Comparison of ENCODE assay signal across 12 mouse cellular contexts in genomic region chr2:178241374-178241773, GRCm38 (mm10).
DNase-seq lines count a peak whose midpoint lies in the region; ATAC-seq and TF ChIP-seq lines count a peak whose summit lies in the region.
"Had no signal": no experiment of that assay in that cellular context is flagged by ENCODE, and none has a peak within 500 bp of the region (broad histone marks: within the 10 kb centered on the region; RNA-seq: fewer than 3 reads in every experiment).

No protein-coding gene starts in this region.

- no peak overlapping the region for H3K4me3 ChIP-seq in intestine, embryonic 14.5 days (ENCODE audit: low read depth, low read length)
- H3K4me3 ChIP-seq in intestine, postnatal 0 days (ENCODE audit: low read depth, low read length), result no peak overlapping the region
- no peak overlapping the region for H3K4me3 ChIP-seq in limb, embryonic 11.5 days (ENCODE audit: low read depth, low read length)
- H3K4me3 ChIP-seq in neural tube, embryonic 11.5 days (ENCODE audit: low read depth, low read length), result no peak overlapping the region
- H3K4me3 ChIP-seq: stomach, embryonic 15.5 days had no signal

- no peaks in the 10 kb centered on the region for H3K9me3 ChIP-seq in intestine, embryonic 14.5 days (ENCODE audit: control insufficient read depth, low read length)
- no peaks in the 10 kb centered on the region for H3K9me3 ChIP-seq in intestine, postnatal 0 days (ENCODE audit: control insufficient read depth)
- H3K9me3 ChIP-seq in limb, embryonic 11.5 days (ENCODE audit: control insufficient read depth, low read length), result no peaks in the 10 kb centered on the region
- no peaks in the 10 kb centered on the region for H3K9me3 ChIP-seq in neural tube, embryonic 11.5 days (ENCODE audit: control insufficient read depth, low read length)
- H3K9me3 ChIP-seq: stomach, embryonic 15.5 days had no signal

- TF ChIP-seq CTCF in intestine, postnatal 0 days (IDR thresholded peaks at IDR 0.05; ENCODE audit: low read depth), result no peak

- H3K27me3 ChIP-seq in intestine, embryonic 14.5 days (replicated peaks; ENCODE audit: control insufficient read depth, insufficient read depth, low read length), result no peaks in the 10 kb centered on the region
- no peaks in the 10 kb centered on the region for H3K27me3 ChIP-seq in intestine, postnatal 0 days (replicated peaks; ENCODE audit: control insufficient read depth, insufficient read depth, low read length)
- H3K27me3 ChIP-seq in limb, embryonic 11.5 days (ENCODE audit: control insufficient read depth, insufficient read depth, low read length), result no peaks in the 10 kb centered on the region
- H3K27me3 ChIP-seq in neural tube, embryonic 11.5 days (ENCODE audit: control insufficient read depth, insufficient read depth, low read length), result no peaks in the 10 kb centered on the region
- H3K27me3 ChIP-seq: stomach, embryonic 15.5 days had no signal

- H3K27ac ChIP-seq in intestine, embryonic 14.5 days (ENCODE audit: low read depth), result no peak overlapping the region
- no peak overlapping the region for H3K27ac ChIP-seq in intestine, postnatal 0 days (ENCODE audit: low read depth, low read length)
- no peak overlapping the region for H3K27ac ChIP-seq in limb, embryonic 11.5 days (replicated peaks; ENCODE audit: low read depth, low read length)
- no peak overlapping the region for H3K27ac ChIP-seq in neural tube, embryonic 11.5 days (ENCODE audit: low read depth, low read length)
- H3K27ac ChIP-seq: stomach, embryonic 15.5 days had no signal

- peak; percentile 50; the same call in 1 of the 2 replicates for ATAC-seq in intestine, embryonic 14.5 days (replicated peaks; ENCODE audit: low FRiP score, low TSS enrichment, low read depth)
- no peak for ATAC-seq in intestine, postnatal 0 days
- ATAC-seq in limb, embryonic 11.5 days (ENCODE audit: insufficient number of reproducible peaks, low FRiP score, low TSS enrichment, low read depth), result peak; percentile 79
- ATAC-seq in neural tube, embryonic 11.5 days (ENCODE audit: insufficient read depth, low FRiP score, low TSS enrichment), result peak; percentile 43; the same call in 1 of the 2 replicates
- ATAC-seq: inflammation-experienced regulatory T-cells, adult 6 months had no signal

- H3K36me3 ChIP-seq in intestine, embryonic 14.5 days (ENCODE audit: control insufficient read depth, insufficient read depth, low read length), result no peaks in the 10 kb centered on the region
- no peaks in the 10 kb centered on the region for H3K36me3 ChIP-seq in intestine, postnatal 0 days (ENCODE audit: control insufficient read depth, insufficient read depth)
- H3K36me3 ChIP-seq in limb, embryonic 11.5 days (ENCODE audit: control insufficient read depth, insufficient read depth, low read length), result no peaks in the 10 kb centered on the region
- no peaks in the 10 kb centered on the region for H3K36me3 ChIP-seq in neural tube, embryonic 11.5 days (ENCODE audit: control insufficient read depth, insufficient read depth, low read length)
- H3K36me3 ChIP-seq: stomach, embryonic 15.5 days had no signal

- H3K4me1 ChIP-seq in intestine, embryonic 14.5 days (replicated peaks; ENCODE audit: control insufficient read depth, insufficient read depth, low read length), result no peaks in the 10 kb centered on the region
- no peaks in the 10 kb centered on the region for H3K4me1 ChIP-seq in intestine, postnatal 0 days (replicated peaks; ENCODE audit: control insufficient read depth, insufficient read depth, low read length)
- H3K4me1 ChIP-seq in limb, embryonic 11.5 days (ENCODE audit: control insufficient read depth, insufficient read depth, low read length), result 0 out of 2 replicates have a peak, but pooled peaks cover 6% of the 10 kb centered on the region
- 0 out of 2 replicates have a peak, but pooled peaks cover 4% of the 10 kb centered on the region for H3K4me1 ChIP-seq in neural tube, embryonic 11.5 days (ENCODE audit: control insufficient read depth, insufficient read depth, low read length)
- H3K4me1 ChIP-seq: stomach, embryonic 15.5 days had no signal

- H3K9ac ChIP-seq in intestine, embryonic 14.5 days (ENCODE audit: low read length), result no peak overlapping the region
- no peak overlapping the region for H3K9ac ChIP-seq in intestine, postnatal 0 days (ENCODE audit: low read depth, low read length)
- H3K9ac ChIP-seq in limb, embryonic 11.5 days (ENCODE audit: low read length), result no peak overlapping the region
- no peak overlapping the region for H3K9ac ChIP-seq in neural tube, embryonic 11.5 days (ENCODE audit: low read length)
- H3K9ac ChIP-seq: stomach, embryonic 15.5 days had no signal

- no peak overlapping the region for H3K4me2 ChIP-seq in intestine, embryonic 14.5 days (ENCODE audit: low read length)
- no peak overlapping the region for H3K4me2 ChIP-seq in intestine, postnatal 0 days (replicated peaks; ENCODE audit: low read depth)
- no peak overlapping the region for H3K4me2 ChIP-seq in limb, embryonic 11.5 days (ENCODE audit: low read depth, severe bottlenecking)
- H3K4me2 ChIP-seq in neural tube, embryonic 11.5 days (ENCODE audit: low read depth), result no peak overlapping the region
- H3K4me2 ChIP-seq: stomach, embryonic 15.5 days had no signal

- DNase-seq in intestine, embryonic 14.5 days (ENCODE audit: low spot score), result no peak
- peak; percentile 15 for DNase-seq in embryo, embryonic 9.5 days (ENCODE audit: extremely low spot score)
- DNase-seq in limb, embryonic 11.5 days (ENCODE audit: low spot score), result peak; percentile 46
- DNase-seq in neural tube, embryonic 11.5 days (ENCODE audit: low spot score), result peak; percentile 40
- DNase-seq in lung, postnatal 4 days, result no peak
- DNase-seq in frontal cortex, postnatal 14 days (ENCODE audit: low spot score in 2 of 2), result no peak
- no peak for DNase-seq in cerebellum, postnatal 36 days
- DNase-seq: adrenal gland, postnatal 36 days; cerebellum, adult 8-10 months had no signal

- 50% methylated on average over 3 of the region's 3 CpGs for WGBS in intestine, embryonic 14.5 days
- 58% methylated on average over 3 of the region's 3 CpGs for WGBS in intestine, postnatal 0 days
- 39% methylated on average over 3 of the region's 3 CpGs for WGBS in limb, embryonic 11.5 days
- WGBS in neural tube, embryonic 11.5 days, result 33% methylated on average over 3 of the region's 3 CpGs

Comparison
In these comparisons a context has a peak if more than half of its experiments do, and no peak if none do; other contexts are left out.
1. DNase-seq: peak in embryo, embryonic 9.5 days (single experiment), limb, embryonic 11.5 days (single experiment) and neural tube, embryonic 11.5 days (single experiment); none in intestine, embryonic 14.5 days (single experiment), lung, postnatal 4 days (0 of 2), frontal cortex, postnatal 14 days (0 of 2) and cerebellum, postnatal 36 days (0 of 2).